17 mouse cellular contexts compared by ENCODE assay signal in genomic region chr13:45718850-45719249, GRCm38 (mm10).
DNase-seq lines count a peak whose midpoint lies in the region; ATAC-seq and TF ChIP-seq lines count a peak whose summit lies in the region.
"Had no signal": no experiment of that assay in that cellular context is flagged by ENCODE, and none has a peak within 500 bp of the region (broad histone marks: within the 10 kb centered on the region; RNA-seq: fewer than 3 reads in every experiment).

No protein-coding gene starts in this region.

- no peaks in the 10 kb centered on the region for H3K9me3 ChIP-seq in lung, embryonic 14.5 days (ENCODE audit: low read depth, low read length)
- H3K9me3 ChIP-seq in intestine, embryonic 15.5 days = no peaks in the 10 kb centered on the region
- H3K9me3 ChIP-seq in stomach, postnatal 0 days (ENCODE audit: control insufficient read depth, low read length) = no peaks in the 10 kb centered on the region
- no peaks in the 10 kb centered on the region for H3K9me3 ChIP-seq in hindbrain, embryonic 13.5 days
- H3K9me3 ChIP-seq: limb, embryonic 10.5 days had no signal

- no peak overlapping the region for H3K4me3 ChIP-seq in lung, embryonic 14.5 days (ENCODE audit: low read depth, low read length)
- H3K4me3 ChIP-seq in intestine, embryonic 15.5 days (replicated peaks) = no peak overlapping the region
- no peak overlapping the region for H3K4me3 ChIP-seq in stomach, postnatal 0 days (ENCODE audit: low read depth, low read length)
- H3K4me3 ChIP-seq in hindbrain, embryonic 13.5 days = no peak overlapping the region
- H3K4me3 ChIP-seq: limb, embryonic 10.5 days had no signal

- H3K9ac ChIP-seq in lung, embryonic 14.5 days = no peak overlapping the region
- no peak overlapping the region for H3K9ac ChIP-seq in intestine, embryonic 15.5 days
- no peak overlapping the region for H3K9ac ChIP-seq in stomach, postnatal 0 days (ENCODE audit: low read length)
- no peak overlapping the region for H3K9ac ChIP-seq in hindbrain, embryonic 13.5 days
- H3K9ac ChIP-seq: hindbrain, embryonic 14.5 days; liver, embryonic 14.5 days had no signal

- no peak overlapping the region for H3K27ac ChIP-seq in lung, embryonic 14.5 days (ENCODE audit: low read depth)
- no peak overlapping the region for H3K27ac ChIP-seq in intestine, embryonic 15.5 days
- 0 out of 2 replicates have a peak overlapping the region, but pooled peaks have one; percentile 24 for H3K27ac ChIP-seq in stomach, postnatal 0 days (replicated peaks)
- no peak overlapping the region for H3K27ac ChIP-seq in hindbrain, embryonic 13.5 days
- H3K27ac ChIP-seq: hindbrain, embryonic 14.5 days; limb, embryonic 10.5 days; liver, embryonic 14.5 days had no signal

- DNase-seq in lung, embryonic 14.5 days = peak; percentile 37
- DNase-seq in lung, postnatal 14 days = no peak
- DNase-seq in NIH3T3 (ENCODE audit: low read depth) = peak; percentile 60
- DNase-seq in stomach, postnatal 0 days (ENCODE audit: low spot score) = peak; percentile 58
- no peak for DNase-seq in thymus, postnatal 10 days (ENCODE audit: low spot score in 2 of 2)
- DNase-seq in left cerebral cortex, adult 9 months (ENCODE audit: low spot score in 2 of 2) = no peak
- DNase-seq: adrenal gland, postnatal 36 days; cerebellum, adult 11-12 months; heart, adult 18-20 months; right cerebral cortex, postnatal 14 days; thymus, adult 2 months had no signal

- ATAC-seq in lung, embryonic 14.5 days (ENCODE audit: insufficient read depth) = no peak
- peak; percentile 81 for ATAC-seq in intestine, embryonic 15.5 days
- peak; percentile 84 for ATAC-seq in stomach, postnatal 0 days (ENCODE audit: low FRiP score, low TSS enrichment)
- ATAC-seq in hindbrain, embryonic 13.5 days (ENCODE audit: low FRiP score) = no peak
- ATAC-seq: activated CD4-positive, CD25-positive, alpha-beta regulatory T cell, adult 4 months had no signal

- no peak for TF ChIP-seq EP300 in stomach, postnatal 0 days (optimal IDR thresholded peaks at IDR 0.05)

- H3K27me3 ChIP-seq in lung, embryonic 14.5 days (ENCODE audit: insufficient read depth, low read length) = no peaks in the 10 kb centered on the region
- H3K27me3 ChIP-seq in intestine, embryonic 15.5 days (replicated peaks) = no peaks in the 10 kb centered on the region
- H3K27me3 ChIP-seq in stomach, postnatal 0 days (ENCODE audit: control insufficient read depth, insufficient read depth, low read length) = no peaks in the 10 kb centered on the region
- H3K27me3 ChIP-seq in hindbrain, embryonic 13.5 days = no peaks in the 10 kb centered on the region

- H3K4me1 ChIP-seq in lung, embryonic 14.5 days (ENCODE audit: insufficient read depth) = peaks cover 3% of the 10 kb centered on the region; the same call in 1 of the 2 replicates
- H3K4me1 ChIP-seq in intestine, embryonic 15.5 days (replicated peaks) = peaks cover 7% of the 10 kb centered on the region; the same call in 1 of the 2 replicates
- H3K4me1 ChIP-seq in stomach, postnatal 0 days (replicated peaks; ENCODE audit: control insufficient read depth, insufficient read depth) = no peaks in the 10 kb centered on the region
- H3K4me1 ChIP-seq in hindbrain, embryonic 13.5 days (replicated peaks) = peaks cover 6% of the 10 kb centered on the region; the same call in 1 of the 2 replicates
- H3K4me1 ChIP-seq: limb, embryonic 10.5 days had no signal

- H3K4me2 ChIP-seq in lung, embryonic 14.5 days = no peak overlapping the region
- no peak overlapping the region for H3K4me2 ChIP-seq in intestine, embryonic 15.5 days (replicated peaks)
- no peak overlapping the region for H3K4me2 ChIP-seq in stomach, postnatal 0 days (replicated peaks; ENCODE audit: low read depth)
- no peak overlapping the region for H3K4me2 ChIP-seq in hindbrain, embryonic 13.5 days
- H3K4me2 ChIP-seq: hindbrain, embryonic 14.5 days had no signal

- 39% methylated on average over 3 of the region's 3 CpGs for WGBS in lung, embryonic 14.5 days
- 49% methylated on average over 3 of the region's 3 CpGs for WGBS in intestine, embryonic 15.5 days
- 44% methylated on average over 3 of the region's 3 CpGs for WGBS in stomach, postnatal 0 days
- 46% methylated on average over 3 of the region's 3 CpGs for WGBS in hindbrain, embryonic 13.5 days

- TF ChIP-seq CTCF in lung, embryonic 14.5 days (IDR thresholded peaks at IDR 0.05; ENCODE audit: low read depth) = no peak
- TF ChIP-seq CTCF in stomach, postnatal 0 days (IDR thresholded peaks at IDR 0.05; ENCODE audit: low read depth) = no peak

- no peaks in the 10 kb centered on the region for H3K36me3 ChIP-seq in lung, embryonic 14.5 days (ENCODE audit: insufficient read depth)
- no peaks in the 10 kb centered on the region for H3K36me3 ChIP-seq in intestine, embryonic 15.5 days
- no peaks in the 10 kb centered on the region for H3K36me3 ChIP-seq in stomach, postnatal 0 days (ENCODE audit: control insufficient read depth, insufficient read depth, low read length)
- H3K36me3 ChIP-seq in hindbrain, embryonic 13.5 days = no peaks in the 10 kb centered on the region
- H3K36me3 ChIP-seq: limb, embryonic 10.5 days had no signal

Comparison
In these comparisons a context has a peak if more than half of its experiments do, and no peak if none do; other contexts are left out.
1. DNase-seq: peak in lung, embryonic 14.5 days (single experiment), NIH3T3 (single experiment) and stomach, postnatal 0 days (single experiment); none in lung, postnatal 14 days (single experiment), thymus, postnatal 10 days (0 of 2) and left cerebral cortex, adult 9 months (0 of 2).
2. ATAC-seq: peak in intestine, embryonic 15.5 days (single experiment) and stomach, postnatal 0 days (single experiment); none in lung, embryonic 14.5 days (single experiment) and hindbrain, embryonic 13.5 days (single experiment).